Mouse (Mus musculus) kidney, adult 2 months (tissue): Measurements from ENCODE around the gene Dusp10. TPM values are rescaled to one million over a fixed set of nuclear protein-coding genes. Genes with fewer than 3 reads are reported as not detected.
A peak's percentile ranks its signal among the peaks of the same experiment; 100 is the strongest.

Experiments used
- DNase-seq: peaks from one replicate; pipeline ENCODE4 v3.0.0; 2021
- H3K27ac ChIP-seq: fragments of 200-500 bp; 2 replicates; pipeline ENCODE4 v1.5.1; 2012; ENCODE audit warnings: low read depth, low read length, control low read depth, inconsistent platforms; ENCODE audit not compliant: insufficient read depth
- H3K27me3 ChIP-seq: fragments of 200-500 bp; replicated peaks from 2 replicates; pipeline ENCODE4 v1.6.1; 2012; ENCODE audit warnings: mild to moderate bottlenecking, moderate library complexity, low read length, inconsistent platforms; ENCODE audit not compliant: control insufficient read depth, insufficient read depth
- H3K36me3 ChIP-seq: fragments of 200-500 bp; 2 replicates; pipeline ENCODE4 v1.6.1; 2012; ENCODE audit warnings: mild to moderate bottlenecking, moderate library complexity, low read length, inconsistent platforms; ENCODE audit not compliant: control insufficient read depth, insufficient read depth
- H3K4me1 ChIP-seq: fragments of 200-500 bp; 2 replicates; pipeline ENCODE4 v1.6.1; 2011; ENCODE audit warnings: low read length; ENCODE audit not compliant: control insufficient read depth, insufficient read depth
- H3K4me3 ChIP-seq: fragments of 200-500 bp; 2 replicates; pipeline ENCODE4 v1.5.1; 2011; ENCODE audit warnings: mild to moderate bottlenecking, low read depth, low read length, control low read depth; ENCODE audit not compliant: insufficient read depth
- CTCF ChIP-seq: fragments of 200-500 bp; conservative IDR thresholded peaks from 2 replicates; pipeline ENCODE4 v1.5.1; 2011; ENCODE audit warnings: low read depth, mild to moderate bottlenecking, control low read depth, low read length, moderate library complexity, mixed read lengths; ENCODE audit not compliant: insufficient read depth, insufficient read length
- POLR2A ChIP-seq: fragments of 200-500 bp; IDR thresholded peaks from one replicate; pipeline ENCODE4 v1.6.1; 2011; ENCODE audit warnings: low read depth, low read length, control low read depth
- WGBS: fragments of 180-500 bp; shearing (Covaris S2); methylation state at CpG from one replicate; pipeline ENCODE4 v1.1.7; 2018; 5-methylcytosine and 5-hydroxymethylcytosine counted together
- polyA plus RNA-seq: library from polyadenylated mRNA; depleted of rRNA; stranded (reverse); fragments of >200 nt; gene quantifications from 2 replicates; pipeline ENCODE4 v1.2.3, GENCODE M21; 2012

The Dusp10 gene
- polyA plus RNA-seq, 1 experiment = 5.3 TPM

- no peak overlapping the region for H3K27ac ChIP-seq
- 95% methylated on average over 4 of the region's 4 CpGs for WGBS
- no peaks in the 10 kb centered on the region for H3K4me1 ChIP-seq
- DNase-seq = no peak
- no peaks in the 10 kb centered on the region for H3K27me3 ChIP-seq
- no peak overlapping the region for H3K4me3 ChIP-seq
- H3K36me3 ChIP-seq = no peaks in the 10 kb centered on the region
- TF ChIP-seq CTCF (no peak), POLR2A (no peak)
These were observed 40.6 kb downstream of the Dusp10 start for GRCm38 (mm10) chr1:184053711-184054110.

GRCm38 (mm10) chr1:184054176-184054575, 41.1 kb downstream of the Dusp10 start:
- no peak for DNase-seq
- WGBS = 95% methylated on average over 2 of the region's 2 CpGs
- no peaks in the 10 kb centered on the region for H3K27me3 ChIP-seq

GRCm38 (mm10) chr1:184058206-184058605, 45.1 kb downstream of the Dusp10 start:
- TF ChIP-seq CTCF = no peak
- TF ChIP-seq POLR2A = no peak
- 76% methylated on average over 8 of the region's 8 CpGs for WGBS
- H3K27me3 ChIP-seq = no peaks in the 10 kb centered on the region
- no peaks in the 10 kb centered on the region for H3K4me1 ChIP-seq
- H3K27ac ChIP-seq = no peak overlapping the region
- no peak overlapping the region for H3K4me3 ChIP-seq
- no peak for DNase-seq
- H3K36me3 ChIP-seq = no peaks in the 10 kb centered on the region

More at GRCm38 (mm10) chr1:184054176-184054575, 41.1 kb downstream of the Dusp10 start:
- H3K4me3 ChIP-seq = no peak overlapping the region
- no peak overlapping the region for H3K27ac ChIP-seq
- no peaks in the 10 kb centered on the region for H3K36me3 ChIP-seq
- TF ChIP-seq POLR2A (no peak), CTCF (no peak)
- no peaks in the 10 kb centered on the region for H3K4me1 ChIP-seq

GRCm38 (mm10) chr1:184059814-184060213, 46.7 kb downstream of the Dusp10 start:
- TF ChIP-seq POLR2A = no peak
- no peak for TF ChIP-seq CTCF
- WGBS = 87% methylated on average over 3 of the region's 3 CpGs
- Histone ChIP-seq H3K4me3 (no peak overlapping the region), H3K27ac (peak overlapping the region; percentile 12; the same call in 1 of the 2 replicates), H3K4me1 (no peaks in the 10 kb centered on the region), H3K36me3 (no peaks in the 10 kb centered on the region), H3K27me3 (no peaks in the 10 kb centered on the region)
- no peak for DNase-seq

- DNase-seq = peak; percentile 52
- WGBS = 64% methylated on average over 9 of the region's 9 CpGs
- TF ChIP-seq CTCF (no peak), POLR2A (no peak)
These were observed 47.3 kb downstream of the Dusp10 start for GRCm38 (mm10) chr1:184060381-184060780.

GRCm38 (mm10) chr1:184060828-184061734, 48.0 kb downstream of the Dusp10 start:
- 79% methylated on average over 4 of the region's 4 CpGs for WGBS
- H3K27ac ChIP-seq = peak overlapping the region; percentile 39
- no peak for DNase-seq

More at GRCm38 (mm10) chr1:184060381-184060780, 47.3 kb downstream of the Dusp10 start:
- H3K4me3 ChIP-seq = no peak overlapping the region
- no peaks in the 10 kb centered on the region for H3K27me3 ChIP-seq
- no peaks in the 10 kb centered on the region for H3K4me1 ChIP-seq
- peak overlapping the region; percentile 39 for H3K27ac ChIP-seq
- H3K36me3 ChIP-seq = no peaks in the 10 kb centered on the region

GRCm38 (mm10) chr1:184061901-184062300, 48.8 kb downstream of the Dusp10 start:
- no peaks in the 10 kb centered on the region for H3K27me3 ChIP-seq
- H3K36me3 ChIP-seq = no peaks in the 10 kb centered on the region
- TF ChIP-seq CTCF (no peak), POLR2A (no peak)
- 91% methylated on average over 1 of the region's 1 CpGs for WGBS
- no peak for DNase-seq
- H3K4me1 ChIP-seq = no peaks in the 10 kb centered on the region
- no peak overlapping the region for H3K27ac ChIP-seq
- H3K4me3 ChIP-seq = no peak overlapping the region

More at GRCm38 (mm10) chr1:184060828-184061734, 48.0 kb downstream of the Dusp10 start:
- TF ChIP-seq CTCF (no peak), POLR2A (no peak)
- Histone ChIP-seq H3K4me3 (no peak overlapping the region), H3K36me3 (no peaks in the 10 kb centered on the region), H3K4me1 (no peaks in the 10 kb centered on the region), H3K27me3 (no peaks in the 10 kb centered on the region)
